ENCODE assay signal across 7 mouse cellular contexts in the genomic region with DNA sequence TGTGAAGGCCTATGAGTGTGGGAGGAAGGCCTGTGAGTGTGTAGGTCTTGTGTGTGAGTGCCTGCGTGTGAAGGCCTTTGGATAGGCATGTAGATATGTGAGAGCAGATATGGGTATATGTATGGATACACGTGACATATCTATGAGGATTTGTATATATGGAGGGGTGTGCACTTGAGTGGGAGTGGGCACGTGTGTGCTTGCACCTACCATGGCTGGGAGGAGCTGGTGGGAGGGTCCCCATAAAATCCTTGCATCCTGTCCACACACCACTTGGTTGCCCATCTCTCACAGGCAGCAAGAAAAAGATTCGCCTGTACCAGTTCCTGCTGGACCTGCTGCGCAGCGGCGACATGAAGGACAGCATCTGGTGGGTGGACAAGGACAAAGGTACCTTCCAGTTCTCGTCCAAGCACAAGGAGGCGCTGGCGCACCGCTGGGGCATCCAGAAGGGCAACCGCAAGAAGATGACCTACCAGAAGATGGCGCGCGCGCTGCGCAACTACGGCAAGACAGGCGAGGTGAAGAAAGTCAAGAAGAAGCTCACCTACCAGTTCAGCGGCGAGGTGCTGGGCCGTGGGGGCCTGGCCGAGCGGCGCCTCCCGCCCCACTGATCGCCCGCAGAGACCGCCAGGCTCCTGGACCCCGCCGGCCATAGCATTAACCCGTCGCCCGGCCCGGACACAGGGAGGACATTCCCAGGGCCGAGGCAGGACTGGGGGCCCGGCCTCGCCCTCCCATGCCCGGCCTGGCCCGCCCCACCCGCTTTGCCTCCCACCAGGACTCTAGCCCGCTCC. TPM values are rescaled to one million over a fixed set of nuclear protein-coding genes. Genes with fewer than 3 reads are reported as not detected.
DNase-seq lines count a peak whose midpoint lies in the region; ATAC-seq lines count a peak whose summit lies in the region.

No protein-coding gene starts in this region.

- intact Hi-C loops in left cerebral cortex, postnatal 4 days (cut with DNase I) = no loop called here

- peak; percentile 98 for DNase-seq in adrenal gland, adult 18-20 months (ENCODE audit: low spot score in 2 of 2)
- DNase-seq in embryo, embryonic 11 days = peak; percentile 97
- DNase-seq in gastrocnemius, postnatal 4 days (ENCODE audit: low spot score in 2 of 2) = peak; percentile 93 to 97
- DNase-seq in kidney, adult 11 months = peak; percentile 94
- peak; percentile 98 for DNase-seq in left cerebral cortex, postnatal 4 days
- peak; percentile 90 for DNase-seq in midbrain, embryonic 14.5 days
- DNase-seq in spleen, postnatal 14 days (ENCODE audit: low spot score in 2 of 2) = peak; percentile 41 to 58

- no peaks in the 10 kb centered on the region for H3K9me3 ChIP-seq in midbrain, embryonic 14.5 days (ENCODE audit: control insufficient read depth, low read length)

- no peaks in the 10 kb centered on the region for H3K36me3 ChIP-seq in midbrain, embryonic 14.5 days (ENCODE audit: control insufficient read depth, insufficient read depth, low read length)

- 7% methylated on average over 41 of the region's 42 CpGs for WGBS in midbrain, embryonic 14.5 days

- H3K27ac ChIP-seq in midbrain, embryonic 14.5 days (replicated peaks; ENCODE audit: low read depth, low read length) = no peak overlapping the region

- H3K4me3 ChIP-seq in midbrain, embryonic 14.5 days (replicated peaks; ENCODE audit: low read depth, low read length) = peak overlapping the region; percentile 29

- H3K4me2 ChIP-seq in midbrain, embryonic 14.5 days (ENCODE audit: low read length) = peak overlapping the region; percentile 59

- no peaks in the 10 kb centered on the region for H3K4me1 ChIP-seq in midbrain, embryonic 14.5 days (ENCODE audit: control insufficient read depth, insufficient read depth, low read length)

- ATAC-seq in midbrain, embryonic 14.5 days (ENCODE audit: low FRiP score, low TSS enrichment) = peak; percentile 55; the same call in 1 of the 2 replicates

- H3K9ac ChIP-seq in midbrain, embryonic 14.5 days (replicated peaks; ENCODE audit: low read length) = peak overlapping the region; percentile 30; the same call in 1 of the 2 replicates

- H3K27me3 ChIP-seq in midbrain, embryonic 14.5 days (ENCODE audit: control insufficient read depth, insufficient read depth, low read length) = no peaks in the 10 kb centered on the region

RNA-seq across cellular contexts. Expression of a gene that starts 3.0 kb away (rescaled TPM):
- total RNA-seq in adrenal gland, adult 18-20 months (2021) = under 1 TPM; 0.07 to 0.19 TPM
- total RNA-seq in gastrocnemius, postnatal 4 days (2021) = under 1 TPM; 0.22 to 0.31 TPM
- not detected for total RNA-seq in left cerebral cortex, postnatal 4 days (2021)
- polyA plus RNA-seq in midbrain, embryonic 14.5 days (2014; fragmentation: Nextera tagmentation; extraction: Ambion mirVana) = not detected in 2 replicates

RNA-seq across cellular contexts. Expression of a gene that starts 32.8 kb away (rescaled TPM):
- 1 to 10 TPM; 5.3 to 9.9 TPM for total RNA-seq in adrenal gland, adult 18-20 months (2021)
- total RNA-seq in gastrocnemius, postnatal 4 days (2021) = 1 to 10 TPM; 5.4 to 6.6 TPM
- 1 to 10 TPM; 3.0 to 3.2 TPM for total RNA-seq in left cerebral cortex, postnatal 4 days (2021)
- 1.2 and 2.4 TPM in 2 replicates for polyA plus RNA-seq in midbrain, embryonic 14.5 days (2014; fragmentation: Nextera tagmentation; extraction: Ambion mirVana)

RNA-seq across cellular contexts. Expression of a gene that starts 44.8 kb away (rescaled TPM):
- 10 to 100 TPM; 25.1 to 30.4 TPM for total RNA-seq in adrenal gland, adult 18-20 months (2021)
- 10 to 100 TPM; 40.9 to 44.9 TPM for total RNA-seq in gastrocnemius, postnatal 4 days (2021)
- total RNA-seq in left cerebral cortex, postnatal 4 days (2021) = 10 to 100 TPM; 30.6 to 41.6 TPM
- polyA plus RNA-seq in midbrain, embryonic 14.5 days (2014; fragmentation: Nextera tagmentation; extraction: Ambion mirVana) = 21.9 and 26.7 TPM in 2 replicates
